Mouse (Mus musculus): ENCODE results near the gene Zfp692. TPM values are rescaled to one million over a fixed set of nuclear protein-coding genes. Genes with fewer than 3 reads are reported as not detected.

Gene Zfp692
- polyA plus RNA-seq, 1 experiment from 2014 or later = 17.4 TPM

DNA sequence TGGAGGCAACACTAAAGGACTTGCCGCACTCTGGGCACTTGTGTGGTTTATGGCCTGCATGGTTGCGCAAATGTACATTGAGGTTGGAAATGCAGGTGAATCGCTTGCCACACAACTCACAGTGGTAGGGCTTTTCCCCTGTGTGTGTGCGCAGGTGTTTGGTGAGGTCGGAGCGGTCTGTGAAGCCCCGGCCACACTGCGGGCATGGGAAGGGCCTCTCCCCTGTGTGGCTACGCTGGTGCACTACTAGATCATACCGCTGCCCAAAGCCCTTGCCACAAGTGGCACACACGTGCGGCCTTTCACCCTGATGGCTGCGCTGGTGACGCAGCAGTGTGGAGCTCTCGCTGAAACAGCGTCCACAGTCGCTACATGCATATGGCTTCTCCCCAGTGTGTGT, 9.5 kb downstream of the Zfp692 start:
- no peaks in the 10 kb centered on the region for H3K4me1 ChIP-seq (replicated peaks; ENCODE audit: control insufficient read depth, insufficient read depth, low read length)
- no peaks in the 10 kb centered on the region; the same call in 1 of the 2 replicates for H3K36me3 ChIP-seq (ENCODE audit: control insufficient read depth, insufficient read depth, low read length)
- H3K4me2 ChIP-seq (ENCODE audit: low read depth, low read length, severe bottlenecking) = no peak overlapping the region
- H3K4me3 ChIP-seq (ENCODE audit: low read depth, low read length) = no peak overlapping the region
- no peaks in the 10 kb centered on the region for H3K27me3 ChIP-seq (ENCODE audit: control insufficient read depth, insufficient read depth, low read length)
- no peak overlapping the region for H3K27ac ChIP-seq (ENCODE audit: low read depth, low read length)
- whole genome bisulfite sequencing = 82% methylated on average over 17 of the region's 17 CpGs
- ATAC-seq (replicated peaks; ENCODE audit: low FRiP score) = no peak
- no peak for DNase-seq (ENCODE audit: low spot score)
- H3K9me3 ChIP-seq (ENCODE audit: control insufficient read depth, low read length) = no peaks in the 10 kb centered on the region
- no peak overlapping the region for H3K9ac ChIP-seq (ENCODE audit: low read length)

DNA sequence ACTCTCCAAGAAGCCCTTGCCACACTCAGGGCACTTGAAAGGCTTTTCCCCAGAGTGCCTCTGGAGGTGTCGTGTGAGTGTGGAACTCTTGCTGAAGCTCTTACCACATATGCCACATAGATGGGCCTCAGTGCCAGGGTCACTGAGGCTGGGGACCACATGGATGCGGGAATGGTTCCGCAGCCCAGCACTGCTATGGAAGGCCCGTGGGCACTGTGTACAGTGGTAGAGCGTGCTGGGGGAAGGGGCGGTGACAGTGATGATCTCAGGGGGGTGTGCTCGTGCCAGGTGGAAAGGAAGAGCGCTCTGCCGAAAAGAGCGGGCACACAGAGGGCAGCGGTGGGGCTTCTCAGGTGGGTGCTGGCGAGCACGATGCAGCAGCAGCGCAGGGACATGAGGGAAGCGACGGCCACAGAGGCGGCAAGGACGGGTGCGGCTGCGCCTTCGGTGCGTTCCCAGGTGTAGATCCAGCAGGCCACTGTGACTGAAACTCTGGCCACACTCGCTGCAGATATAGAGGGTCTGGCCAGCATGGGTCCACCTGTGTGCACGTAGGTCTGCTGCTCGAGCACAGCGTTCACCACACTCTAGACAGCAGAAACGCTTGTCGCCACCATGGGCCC, 10.0 kb downstream of the Zfp692 start:
- Histone ChIP-seq H3K4me1 (replicated peaks; ENCODE audit: control insufficient read depth, insufficient read depth, low read length) (no peaks in the 10 kb centered on the region; the same call in 1 of the 2 replicates), H3K4me3 (ENCODE audit: low read depth, low read length) (no peak overlapping the region), H3K27ac (ENCODE audit: low read depth, low read length) (no peak overlapping the region), H3K9me3 (ENCODE audit: control insufficient read depth, low read length) (no peaks in the 10 kb centered on the region), H3K27me3 (ENCODE audit: control insufficient read depth, insufficient read depth, low read length) (no peaks in the 10 kb centered on the region), H3K36me3 (ENCODE audit: control insufficient read depth, insufficient read depth, low read length) (no peaks in the 10 kb centered on the region; the same call in 1 of the 2 replicates), H3K9ac (ENCODE audit: low read length) (no peak overlapping the region), H3K4me2 (ENCODE audit: low read depth, low read length, severe bottlenecking) (no peak overlapping the region)
- ATAC-seq (replicated peaks; ENCODE audit: low FRiP score) = no peak
- no peak for DNase-seq (ENCODE audit: low spot score)
- 73% methylated on average over 28 of the region's 28 CpGs for WGBS

DNA sequence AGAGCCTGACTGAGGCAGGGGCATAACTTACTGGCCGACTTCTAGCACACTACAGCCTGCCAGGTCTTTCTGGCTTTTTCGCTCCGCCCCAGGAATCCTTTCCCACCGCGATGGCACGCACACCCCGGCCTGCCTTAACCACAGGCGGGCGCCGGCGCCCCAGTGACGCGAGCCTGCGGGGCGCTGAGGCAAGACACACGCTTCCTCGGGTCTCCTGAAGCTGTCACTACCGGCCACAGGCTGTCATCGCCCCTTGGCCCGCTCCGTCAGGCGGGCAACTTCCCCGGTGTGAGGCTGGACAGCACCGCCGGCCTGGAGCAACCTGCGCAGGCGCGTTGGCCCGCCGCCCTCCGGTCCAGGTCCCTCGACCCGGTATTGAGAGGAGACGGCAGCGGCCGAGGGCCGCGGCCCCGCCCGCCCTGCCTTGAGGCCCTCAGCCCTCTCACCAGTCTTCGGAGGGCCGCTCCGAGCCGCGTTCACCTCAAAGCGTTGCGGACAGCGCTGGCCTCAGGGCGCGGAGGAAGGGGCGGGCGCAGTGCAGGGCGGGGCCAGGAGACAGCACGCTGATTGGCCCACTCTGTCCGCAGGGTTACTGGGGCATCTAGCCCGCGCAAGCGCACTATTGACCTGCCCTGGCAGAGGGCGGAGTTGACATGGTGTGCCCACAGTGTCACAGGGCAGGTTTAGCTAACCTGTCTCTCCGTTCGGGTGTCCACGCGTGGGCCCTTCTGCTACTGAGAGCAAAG, 16.1 kb downstream of the Zfp692 start:
- peak; percentile 98 for DNase-seq (ENCODE audit: low spot score)
- peak; percentile 99 for ATAC-seq (replicated peaks; ENCODE audit: low FRiP score)
- peak overlapping the region; percentile 92 for H3K27ac ChIP-seq (ENCODE audit: low read depth, low read length)
- H3K9me3 ChIP-seq (ENCODE audit: control insufficient read depth, low read length) = no peaks in the 10 kb centered on the region
- peaks cover 6% of the 10 kb centered on the region; the same call in 1 of the 2 replicates for H3K4me1 ChIP-seq (replicated peaks; ENCODE audit: control insufficient read depth, insufficient read depth, low read length)
- H3K27me3 ChIP-seq (ENCODE audit: control insufficient read depth, insufficient read depth, low read length) = no peaks in the 10 kb centered on the region
- H3K36me3 ChIP-seq (ENCODE audit: control insufficient read depth, insufficient read depth, low read length) = no peaks in the 10 kb centered on the region; the same call in 1 of the 2 replicates
- under 1% methylated on average over 56 of the region's 63 CpGs for WGBS
- H3K4me3 ChIP-seq (ENCODE audit: low read depth, low read length) = peak overlapping the region; percentile 73
- H3K4me2 ChIP-seq (ENCODE audit: low read depth, low read length, severe bottlenecking) = peak overlapping the region; percentile 76
- peak overlapping the region; percentile 83 for H3K9ac ChIP-seq (ENCODE audit: low read length)

DNA sequence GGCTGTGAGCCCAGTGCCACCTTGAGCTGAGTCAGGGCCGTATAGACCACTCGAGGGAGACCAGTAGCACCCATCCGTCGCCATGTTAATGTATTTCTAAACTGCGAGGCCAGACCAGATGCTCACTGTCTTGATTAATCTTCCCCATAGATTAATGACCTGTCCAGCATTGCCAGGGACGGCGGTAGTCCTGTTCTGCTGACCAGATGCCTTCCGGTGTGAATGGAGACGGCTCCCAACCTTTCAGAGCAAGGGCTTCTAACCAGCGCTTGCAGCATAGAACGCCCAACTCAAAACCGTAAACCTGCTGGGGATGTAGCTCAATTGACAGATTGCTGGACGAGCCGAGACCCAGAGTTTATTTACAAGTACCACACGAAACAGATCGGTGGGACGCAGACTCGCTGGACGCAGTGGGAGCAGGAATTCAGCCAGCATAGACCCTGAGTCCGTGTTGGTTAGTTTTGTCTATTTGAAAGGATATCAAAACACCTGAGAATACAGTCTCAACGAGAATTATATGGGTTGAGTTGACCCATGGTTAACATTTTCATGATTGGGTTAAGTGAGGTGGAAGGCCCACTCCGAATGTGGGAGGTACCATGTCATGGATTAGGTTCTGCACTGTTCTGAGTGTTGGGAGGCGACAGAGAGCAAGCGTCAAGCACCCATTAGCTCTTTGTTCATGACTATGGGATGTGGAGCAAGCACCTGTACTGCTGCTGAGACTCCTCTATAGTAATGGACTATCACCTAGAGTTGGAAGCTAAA, 16.9 kb downstream of the Zfp692 start:
- H3K9ac ChIP-seq (ENCODE audit: low read length) = peak overlapping the region; percentile 83
- peak overlapping the region; percentile 92 for H3K27ac ChIP-seq (ENCODE audit: low read depth, low read length)
- WGBS = 17% methylated on average over 24 of the region's 24 CpGs
- H3K36me3 ChIP-seq (ENCODE audit: control insufficient read depth, insufficient read depth, low read length) = no peaks in the 10 kb centered on the region; the same call in 1 of the 2 replicates
- DNase-seq (ENCODE audit: low spot score) (no peak), ATAC-seq (replicated peaks; ENCODE audit: low FRiP score) (no peak)
- no peaks in the 10 kb centered on the region for H3K27me3 ChIP-seq (ENCODE audit: control insufficient read depth, insufficient read depth, low read length)
- no peaks in the 10 kb centered on the region for H3K9me3 ChIP-seq (ENCODE audit: control insufficient read depth, low read length)
- peak overlapping the region; percentile 73 for H3K4me3 ChIP-seq (ENCODE audit: low read depth, low read length)
- peaks cover 6% of the 10 kb centered on the region; the same call in 1 of the 2 replicates for H3K4me1 ChIP-seq (replicated peaks; ENCODE audit: control insufficient read depth, insufficient read depth, low read length)
- peak overlapping the region; percentile 76 for H3K4me2 ChIP-seq (ENCODE audit: low read depth, low read length, severe bottlenecking)

DNA sequence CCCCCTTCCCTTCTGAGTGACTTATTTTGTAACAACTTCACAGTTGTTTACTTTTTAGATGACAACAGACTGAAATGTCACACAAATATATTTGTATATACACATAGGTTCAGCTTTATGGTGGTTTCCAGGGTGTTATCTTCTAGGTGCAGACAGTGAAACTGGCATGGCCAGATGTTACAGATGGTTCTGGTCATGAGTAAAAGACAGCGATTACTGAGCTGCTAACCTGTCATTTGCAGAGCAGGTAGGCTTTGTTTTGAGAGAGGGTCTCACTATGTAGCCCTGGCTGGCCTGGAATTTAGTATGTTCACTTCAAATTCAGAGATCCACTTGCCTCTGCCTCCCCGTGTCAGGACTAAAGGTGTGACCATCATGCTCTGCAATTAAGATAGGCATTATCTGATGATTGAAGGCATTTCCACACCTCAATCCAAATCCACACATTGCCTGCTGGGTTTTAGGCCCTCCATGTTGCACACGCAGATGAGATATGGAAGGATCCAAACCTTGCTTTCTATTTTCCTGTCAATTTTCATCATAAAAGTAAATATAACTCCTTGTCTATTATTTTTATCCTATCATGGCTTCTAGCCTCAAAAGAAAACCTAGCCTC, 17.9 kb downstream of the Zfp692 start:
- no peaks in the 10 kb centered on the region; the same call in 1 of the 2 replicates for H3K36me3 ChIP-seq (ENCODE audit: control insufficient read depth, insufficient read depth, low read length)
- H3K9ac ChIP-seq (ENCODE audit: low read length) = no peak overlapping the region
- 85% methylated on average over 3 of the region's 3 CpGs for WGBS
- no peak overlapping the region for H3K27ac ChIP-seq (ENCODE audit: low read depth, low read length)
- no peak overlapping the region for H3K4me3 ChIP-seq (ENCODE audit: low read depth, low read length)
- H3K4me2 ChIP-seq (ENCODE audit: low read depth, low read length, severe bottlenecking) = no peak overlapping the region
- H3K9me3 ChIP-seq (ENCODE audit: control insufficient read depth, low read length) = no peaks in the 10 kb centered on the region
- peaks cover 12% of the 10 kb centered on the region; the same call in 1 of the 2 replicates for H3K4me1 ChIP-seq (replicated peaks; ENCODE audit: control insufficient read depth, insufficient read depth, low read length)
- ATAC-seq (replicated peaks; ENCODE audit: low FRiP score) = no peak
- H3K27me3 ChIP-seq (ENCODE audit: control insufficient read depth, insufficient read depth, low read length) = no peaks in the 10 kb centered on the region
- no peak for DNase-seq (ENCODE audit: low spot score)

DNA sequence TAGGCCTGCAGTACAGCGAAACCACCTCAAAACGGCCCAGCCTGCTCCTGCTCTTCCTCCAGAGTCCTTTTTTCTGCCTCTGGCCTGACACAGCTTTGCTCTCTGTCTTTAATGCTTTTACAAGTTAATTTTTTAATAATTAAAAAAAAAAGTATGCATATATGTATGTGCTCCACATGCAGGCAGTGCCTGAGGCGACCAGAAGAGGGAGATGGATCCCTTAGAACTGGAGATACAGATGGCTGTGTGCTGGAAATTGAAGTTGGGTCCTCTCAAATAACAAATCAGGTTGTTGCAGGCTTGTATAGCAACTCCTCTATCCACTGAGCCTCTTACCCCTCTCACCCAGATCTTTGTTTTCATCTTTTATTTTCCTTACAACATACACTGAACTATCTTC, 19.9 kb downstream of the Zfp692 start:
- ATAC-seq (replicated peaks; ENCODE audit: low FRiP score) (no peak), DNase-seq (ENCODE audit: low spot score) (no peak)
- Histone ChIP-seq H3K36me3 (ENCODE audit: control insufficient read depth, insufficient read depth, low read length) (no peaks in the 10 kb centered on the region; the same call in 1 of the 2 replicates), H3K27me3 (ENCODE audit: control insufficient read depth, insufficient read depth, low read length) (no peaks in the 10 kb centered on the region), H3K4me2 (ENCODE audit: low read depth, low read length, severe bottlenecking) (no peak overlapping the region), H3K4me3 (ENCODE audit: low read depth, low read length) (no peak overlapping the region), H3K27ac (ENCODE audit: low read depth, low read length) (no peak overlapping the region), H3K4me1 (replicated peaks; ENCODE audit: control insufficient read depth, insufficient read depth, low read length) (peaks cover 17% of the 10 kb centered on the region; the same call in 1 of the 2 replicates), H3K9me3 (ENCODE audit: control insufficient read depth, low read length) (no peaks in the 10 kb centered on the region), H3K9ac (ENCODE audit: low read length) (no peak overlapping the region)
- WGBS = 93% methylated on average over 3 of the region's 3 CpGs

DNA sequence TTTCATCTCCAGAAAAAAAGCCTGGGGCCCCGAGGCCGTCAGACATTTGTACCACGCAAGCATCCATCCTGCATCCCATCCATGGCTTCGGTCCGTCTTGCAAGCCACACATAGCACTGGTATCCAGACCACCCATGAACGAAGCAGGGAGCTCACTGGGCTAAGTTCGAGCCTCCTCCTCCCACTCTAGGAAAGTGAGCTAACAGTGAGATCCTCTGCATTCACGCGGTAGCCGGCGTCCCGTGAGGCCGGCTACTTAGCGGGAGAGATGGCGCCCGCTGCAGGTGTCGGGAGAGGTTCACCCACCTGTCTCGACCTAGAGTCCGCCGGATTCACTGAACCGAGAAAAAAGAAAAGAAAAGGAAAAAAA, 23.0 kb downstream of the Zfp692 start:
- 0% methylated on average over 21 of the region's 21 CpGs for WGBS
- H3K36me3 ChIP-seq (ENCODE audit: control insufficient read depth, insufficient read depth, low read length) = no peaks in the 10 kb centered on the region; the same call in 1 of the 2 replicates

More for the DNA sequence above, 23.0 kb downstream of the Zfp692 start:
- H3K9me3 ChIP-seq (ENCODE audit: control insufficient read depth, low read length) = no peaks in the 10 kb centered on the region
- ATAC-seq (replicated peaks; ENCODE audit: low FRiP score) (peak; percentile 43), DNase-seq (ENCODE audit: low spot score) (no peak)
- peak overlapping the region; percentile 37 for H3K27ac ChIP-seq (ENCODE audit: low read depth, low read length)
- H3K9ac ChIP-seq (ENCODE audit: low read length) = peak overlapping the region; percentile 89
- H3K27me3 ChIP-seq (ENCODE audit: control insufficient read depth, insufficient read depth, low read length) = no peaks in the 10 kb centered on the region
- peak overlapping the region; percentile 87 for H3K4me3 ChIP-seq (ENCODE audit: low read depth, low read length)
- H3K4me2 ChIP-seq (ENCODE audit: low read depth, low read length, severe bottlenecking) = peak overlapping the region; percentile 92
- H3K4me1 ChIP-seq (replicated peaks; ENCODE audit: control insufficient read depth, insufficient read depth, low read length) = peaks cover 11% of the 10 kb centered on the region; the same call in 1 of the 2 replicates

Data from forebrain, embryonic 11.5 days (tissue).